Mouse (Mus musculus) cerebellum, adult 2 months (tissue): ENCODE results near the gene Ccdc40.

Experiments
- CTCF ChIP-seq: fragments of 200-500 bp; IDR thresholded peaks from 2 replicates; pipeline ENCODE4 v1.5.1; 2011; ENCODE audit warnings: low read depth, mild to moderate bottlenecking, control low read depth, low read length, moderate library complexity, borderline replicate concordance; ENCODE audit not compliant: insufficient read depth
- POLR2A ChIP-seq: fragments of 200-500 bp; IDR thresholded peaks from 2 replicates; pipeline ENCODE4 v1.6.1; 2011; ENCODE audit warnings: low read length, control low read depth, borderline replicate concordance; ENCODE audit not compliant: insufficient read depth

GRCm38 (mm10) chr11:119221812-119222510, 6.4 kb upstream of the Ccdc40 start:
- TF ChIP-seq CTCF (no peak), POLR2A (no peak)
